Mouse (Mus musculus) kidney, postnatal 25 days (tissue): ENCODE measurements around the gene Retn.

ENCODE experiments used
- DNase-seq, 2 experiments: peaks; one replicate each; pipeline ENCODE4 v3.0.0; 2021; ENCODE audit warnings: mixed read lengths in 2 of 2

Retn gene

DNA sequence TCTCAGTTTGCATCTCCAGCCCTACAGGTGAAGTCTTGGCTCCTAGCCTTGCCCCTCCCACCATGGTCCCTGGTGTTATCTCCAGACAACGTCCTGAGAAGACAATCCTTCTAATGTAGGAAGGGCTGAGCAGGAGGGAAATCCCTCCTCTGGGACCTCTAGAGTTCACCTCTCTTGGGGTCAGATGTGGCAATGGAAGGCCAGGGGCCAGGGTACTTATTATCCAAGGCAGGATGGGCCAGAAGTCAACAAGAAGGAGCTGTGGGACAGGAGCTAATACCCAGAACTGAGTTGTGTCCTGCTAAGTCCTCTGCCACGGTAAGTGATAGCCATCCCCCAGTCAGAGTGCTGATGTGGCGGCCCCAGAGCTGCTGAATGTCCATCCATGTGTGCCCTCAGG, at the start of gene Retn:
Gene Retn, plus strand, starts transcription at position 245 of the 400 bp plus-strand sequence.
- DNase-seq, result no peak

DNA sequence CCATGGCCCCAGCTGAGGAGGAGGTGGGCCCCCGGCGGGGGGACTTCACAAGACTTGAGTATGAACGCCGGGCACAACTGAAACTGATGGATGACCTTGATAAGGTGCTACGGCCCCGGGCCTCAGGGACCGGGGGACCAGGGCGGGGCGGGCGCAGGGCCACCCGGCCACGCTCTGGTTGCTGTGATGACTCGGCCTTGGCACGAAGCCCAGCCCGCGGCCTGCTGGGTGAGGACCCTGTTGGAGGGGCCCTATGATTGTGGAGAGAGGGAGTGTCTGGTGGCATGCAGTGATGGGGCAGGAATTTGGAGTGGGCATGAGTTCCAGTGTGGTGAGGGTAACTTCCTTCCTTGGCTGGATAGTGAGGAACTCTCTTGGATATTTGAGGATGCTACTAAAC, 49.0 kb upstream of the Retn start:
- peak; percentile 35 to 66 for DNase-seq

DNA sequence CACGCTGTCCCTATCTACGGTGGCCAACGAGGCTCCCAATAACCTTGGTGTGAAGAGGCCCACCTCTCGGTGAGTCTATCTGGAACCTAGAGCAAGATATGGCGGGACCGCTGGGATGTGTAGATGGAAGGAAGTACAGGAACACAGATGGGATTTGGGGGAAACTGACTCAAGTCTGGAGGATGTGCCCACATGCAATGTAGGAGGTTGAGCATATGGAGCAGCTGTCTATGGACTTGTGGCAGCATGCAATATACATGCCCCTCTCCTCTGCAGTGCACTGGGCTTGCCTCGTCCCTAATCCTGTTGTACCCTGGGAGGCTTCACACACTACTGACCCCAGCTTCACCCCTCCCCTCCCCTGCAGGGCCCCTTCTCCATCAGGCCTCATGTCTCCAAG, 47.7 kb upstream of the Retn start:
- no peak for DNase-seq

DNA sequence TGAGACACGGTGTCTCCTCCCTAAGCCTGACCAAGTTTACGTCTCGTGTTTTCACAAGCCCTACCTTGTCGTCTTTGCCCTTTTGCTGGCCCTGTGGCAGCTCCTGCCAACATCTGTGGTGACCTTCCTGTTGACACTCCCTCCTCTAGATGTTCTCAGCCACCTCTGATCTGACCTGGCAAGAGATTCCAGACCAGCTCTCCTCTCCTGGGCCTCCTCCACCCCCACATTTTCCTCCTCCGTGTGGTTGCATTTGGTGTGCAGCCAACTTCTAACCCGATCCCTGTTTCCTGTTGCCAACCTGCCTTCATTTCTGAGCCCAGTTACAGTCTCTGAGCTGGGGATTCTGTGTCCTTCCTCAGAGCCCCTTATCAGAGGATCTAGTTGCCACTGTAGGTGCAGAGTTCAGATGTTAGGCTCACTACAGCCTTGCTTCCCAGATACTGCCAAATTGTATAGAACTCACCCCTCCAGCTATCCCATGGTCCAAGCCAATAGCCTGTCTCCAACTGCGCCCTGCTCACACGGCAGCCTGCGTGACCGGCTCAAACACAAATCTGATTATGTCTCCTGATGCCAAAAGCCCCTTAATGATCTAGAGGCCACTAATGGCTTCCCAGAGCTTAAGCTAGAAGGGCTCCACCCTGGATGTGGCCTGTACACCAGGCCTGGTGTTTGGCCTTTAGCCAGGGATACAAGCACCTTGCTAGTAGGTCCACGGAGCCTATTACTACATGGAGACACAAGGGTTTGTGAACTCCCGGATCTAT, 46.3 kb upstream of the Retn start:
- peak; percentile 56 to 81 for DNase-seq

DNA sequence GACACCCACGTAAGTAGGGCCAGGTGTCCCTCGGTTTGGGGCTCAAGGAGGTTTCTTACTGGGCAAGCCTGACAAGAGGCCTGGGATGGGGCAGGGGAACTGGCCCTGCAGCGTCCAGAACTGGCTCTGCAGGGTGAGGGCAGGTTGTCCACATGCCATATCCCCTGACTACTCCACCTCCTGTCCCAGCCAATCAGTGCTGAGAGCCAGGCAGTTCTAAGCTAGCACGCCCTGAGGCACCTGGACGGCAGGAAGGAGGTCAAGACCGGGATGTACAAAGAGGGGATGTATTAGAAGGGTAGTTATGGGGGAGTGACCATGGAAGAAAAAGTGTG, 45.8 kb upstream of the Retn start:
- DNase-seq, result peak; percentile 78 to 93

DNA sequence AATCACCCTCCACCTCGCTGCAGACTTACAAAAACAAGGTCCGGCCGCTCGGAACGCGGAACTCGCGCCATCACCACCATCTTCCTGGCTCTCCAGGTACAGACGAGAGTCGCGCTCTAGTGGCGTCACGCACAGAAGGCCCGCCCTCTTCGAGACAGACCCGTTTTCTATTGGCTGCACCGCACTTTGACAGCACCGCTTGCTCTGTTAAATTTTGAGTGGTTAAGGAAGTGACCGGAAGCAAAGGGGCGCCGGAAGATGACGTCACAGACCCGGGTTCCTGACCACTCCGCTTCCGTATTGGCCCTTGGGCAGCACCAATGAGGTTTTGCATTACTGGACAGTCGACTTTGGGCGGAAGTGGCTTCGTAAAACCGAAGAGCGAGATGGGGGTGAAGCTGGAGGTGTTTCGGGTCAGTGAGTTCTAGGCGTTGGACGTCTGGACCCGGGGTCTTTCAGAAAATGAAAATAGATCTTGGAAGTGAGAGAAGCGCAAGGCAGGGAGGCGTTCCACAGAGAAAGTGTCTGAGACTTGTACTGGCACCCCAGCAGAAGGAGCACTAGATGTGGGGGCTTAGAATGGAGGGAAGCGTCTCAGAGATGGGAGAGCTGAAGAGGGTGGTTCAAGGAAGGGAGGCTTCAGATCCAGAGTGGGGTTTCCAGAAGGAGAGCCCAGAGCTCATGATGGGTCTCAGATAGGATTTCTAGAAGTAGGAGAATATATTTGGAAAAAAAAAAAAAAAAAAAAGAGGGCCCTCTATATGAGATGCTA, 34.2 kb upstream of the Retn start, which contains the start of the genes Xab2 and Pet100:
Gene Xab2, minus strand, starts transcription at position 118 of the 772 bp plus-strand sequence.
Gene Pet100, plus strand, starts transcription at position 350 of the 772 bp plus-strand sequence.
- DNase-seq, result peak; percentile 99 to 100

DNA sequence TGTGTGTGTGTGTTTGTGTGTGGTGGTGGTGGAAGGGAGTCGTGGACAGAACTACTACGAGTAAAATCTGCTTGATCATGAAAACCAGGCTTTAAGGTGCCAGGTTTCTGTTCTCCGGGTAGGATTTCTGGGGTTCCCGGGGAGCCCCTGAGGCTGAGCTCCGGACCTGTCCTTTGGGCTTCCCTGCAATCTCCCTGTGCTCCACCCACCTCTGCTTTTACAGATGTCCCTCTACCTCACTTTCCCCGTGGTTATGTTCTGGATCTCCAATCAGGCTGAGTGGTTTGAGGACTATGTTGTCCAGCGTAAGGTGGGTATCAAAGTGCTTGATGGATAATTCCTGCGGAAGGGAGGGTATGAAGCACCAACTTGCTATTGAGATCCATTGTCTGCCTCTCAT, 33.5 kb upstream of the Retn start:
- DNase-seq, result no peak

DNA sequence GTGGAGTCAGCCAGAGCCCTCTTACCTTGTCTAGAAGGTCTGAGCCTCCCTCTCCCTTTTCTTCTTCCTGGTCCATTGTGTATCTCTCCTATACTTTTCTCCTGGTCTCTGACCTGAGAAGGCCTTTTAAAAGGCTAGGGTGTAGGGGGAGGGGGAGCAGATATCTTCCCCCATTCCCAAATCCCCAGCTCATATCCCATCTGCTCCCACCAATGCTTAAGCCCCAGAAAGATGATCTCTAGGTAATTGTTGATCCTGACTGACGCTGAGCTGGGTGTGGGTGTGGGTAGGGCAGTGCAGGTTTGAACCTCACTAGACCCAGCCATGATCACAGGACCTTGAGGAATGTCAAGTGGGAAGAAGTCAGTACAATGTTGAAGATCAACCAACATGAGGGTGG, 30.1 kb upstream of the Retn start, which contains the start of gene Pcp2:
Gene Pcp2, minus strand, starts transcription at position 101 of the 400 bp plus-strand sequence.
- DNase-seq, result no peak

DNA sequence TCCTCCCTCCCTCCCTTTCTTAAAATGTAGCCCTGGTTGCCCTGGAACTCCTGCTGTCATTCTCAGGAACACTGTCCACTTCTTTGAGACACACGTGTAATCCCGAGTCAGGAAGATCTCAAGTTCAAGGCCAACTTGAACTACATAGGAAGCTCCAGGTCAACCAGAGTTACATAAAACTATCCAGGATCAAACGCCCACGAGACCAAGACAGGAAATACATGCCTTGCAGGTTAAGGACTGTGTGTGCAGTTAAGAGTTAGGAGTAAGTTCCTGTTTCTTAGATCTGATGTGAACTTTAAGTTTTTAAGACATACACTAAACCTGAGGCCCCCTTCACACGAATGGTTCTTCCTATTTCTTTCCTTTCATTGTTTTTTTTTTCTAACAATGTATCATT, 28.6 kb upstream of the Retn start:
- no peak for DNase-seq

DNA sequence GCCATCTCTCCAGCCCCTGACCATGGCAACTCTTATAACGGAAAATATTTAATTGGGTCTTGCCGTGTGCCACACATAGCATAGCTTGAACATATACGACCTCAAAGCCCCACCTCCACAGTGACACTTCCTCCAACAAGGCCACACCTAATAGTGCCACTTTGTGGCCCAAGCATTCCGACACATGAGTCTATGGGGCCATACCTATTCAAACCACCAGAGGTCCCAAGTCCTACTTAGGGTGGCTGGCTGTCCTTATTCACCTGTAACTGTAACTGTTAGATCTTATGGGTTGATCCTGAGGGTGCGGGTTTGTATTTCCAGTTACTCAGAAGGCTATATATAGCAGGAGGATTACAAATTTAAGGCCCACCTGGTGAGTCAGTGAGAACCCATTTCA, 27.6 kb upstream of the Retn start:
- peak in 1 of 2 experiments; percentile 67 for DNase-seq

DNA sequence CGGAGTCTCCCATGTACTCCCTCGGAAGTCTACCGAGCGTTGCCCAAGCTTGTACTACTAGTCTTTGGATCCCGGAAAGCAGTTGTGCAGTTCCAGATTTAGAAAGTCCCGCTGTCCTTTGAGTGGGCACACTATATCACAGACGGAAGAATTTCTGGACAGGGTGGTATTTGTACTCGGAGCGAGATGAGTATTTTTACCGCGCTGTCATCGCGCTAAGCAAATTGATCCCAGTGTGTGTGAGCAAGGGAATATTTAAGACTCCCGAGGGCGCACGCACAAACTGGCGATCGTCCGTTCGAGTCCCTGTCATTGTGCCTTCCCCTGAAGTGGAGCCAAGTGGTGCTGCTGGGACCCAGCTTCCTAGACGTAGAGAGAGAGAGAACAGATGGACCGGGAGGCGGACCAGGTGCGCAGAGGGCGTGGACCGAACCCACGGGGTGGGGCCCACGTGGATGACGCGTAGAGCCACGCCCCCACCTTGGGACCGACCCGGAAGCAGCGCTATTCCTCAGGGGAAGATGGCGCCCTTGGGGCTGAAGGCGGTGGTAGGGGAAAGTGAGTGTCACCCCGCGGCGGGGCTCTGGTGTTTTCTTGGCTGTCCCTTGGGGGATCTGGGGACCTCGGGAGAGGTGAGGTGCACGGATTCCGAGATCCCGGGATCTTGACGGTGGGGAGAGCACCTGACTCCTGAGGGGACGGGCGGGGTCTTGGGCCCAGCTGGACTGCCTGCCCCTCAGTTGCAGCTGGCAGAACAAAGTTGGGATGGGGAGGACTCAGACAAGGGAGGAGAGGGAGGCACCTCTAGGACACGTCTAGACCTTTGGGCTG, 24.7 kb upstream of the Retn start, which contains the start of gene Stxbp2:
Gene Stxbp2, plus strand, starts transcription at position 309 of the 831 bp plus-strand sequence.
- peak; percentile 91 to 94 for DNase-seq

DNA sequence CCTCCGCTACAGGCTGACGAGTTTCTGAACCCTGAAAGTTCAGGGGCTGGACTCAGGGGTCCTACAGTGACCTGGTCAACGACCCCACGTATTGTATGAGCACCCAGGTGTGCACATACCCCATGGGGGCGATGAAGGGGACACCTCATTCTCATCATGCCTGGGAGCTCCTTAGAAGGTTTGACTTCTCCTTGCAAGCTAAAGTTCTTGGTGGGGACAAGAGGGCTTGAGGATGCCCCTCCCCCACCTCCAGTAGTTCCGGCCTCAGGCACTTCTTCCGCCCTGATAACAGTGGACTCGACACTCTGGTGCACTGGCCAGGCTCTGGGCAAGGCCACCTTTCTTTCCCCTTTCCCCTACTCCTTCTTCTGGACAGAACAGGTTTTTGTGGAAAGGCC, 24.1 kb upstream of the Retn start:
- peak; percentile 31 to 68 for DNase-seq

DNA sequence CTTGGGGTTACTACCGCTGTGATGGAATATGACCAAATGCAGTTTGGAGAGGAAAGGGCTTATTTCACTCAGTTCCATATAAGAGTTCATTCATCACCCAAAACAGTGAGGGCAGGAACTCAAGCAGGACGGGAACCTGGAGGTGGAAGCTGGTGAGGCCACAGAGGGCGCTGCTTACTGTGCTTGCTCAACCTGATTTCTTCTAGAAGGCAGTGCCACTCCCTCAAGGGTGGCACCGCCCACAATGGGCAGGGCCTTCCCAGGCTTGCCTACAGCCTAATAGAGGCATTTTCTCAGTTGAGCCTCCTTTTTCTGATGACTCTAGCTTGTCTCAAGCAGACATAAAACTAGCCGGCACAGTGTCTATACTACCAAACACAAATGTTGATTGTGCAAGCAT, 9.8 kb upstream of the Retn start:
- DNase-seq, result peak; percentile 65 to 82

DNA sequence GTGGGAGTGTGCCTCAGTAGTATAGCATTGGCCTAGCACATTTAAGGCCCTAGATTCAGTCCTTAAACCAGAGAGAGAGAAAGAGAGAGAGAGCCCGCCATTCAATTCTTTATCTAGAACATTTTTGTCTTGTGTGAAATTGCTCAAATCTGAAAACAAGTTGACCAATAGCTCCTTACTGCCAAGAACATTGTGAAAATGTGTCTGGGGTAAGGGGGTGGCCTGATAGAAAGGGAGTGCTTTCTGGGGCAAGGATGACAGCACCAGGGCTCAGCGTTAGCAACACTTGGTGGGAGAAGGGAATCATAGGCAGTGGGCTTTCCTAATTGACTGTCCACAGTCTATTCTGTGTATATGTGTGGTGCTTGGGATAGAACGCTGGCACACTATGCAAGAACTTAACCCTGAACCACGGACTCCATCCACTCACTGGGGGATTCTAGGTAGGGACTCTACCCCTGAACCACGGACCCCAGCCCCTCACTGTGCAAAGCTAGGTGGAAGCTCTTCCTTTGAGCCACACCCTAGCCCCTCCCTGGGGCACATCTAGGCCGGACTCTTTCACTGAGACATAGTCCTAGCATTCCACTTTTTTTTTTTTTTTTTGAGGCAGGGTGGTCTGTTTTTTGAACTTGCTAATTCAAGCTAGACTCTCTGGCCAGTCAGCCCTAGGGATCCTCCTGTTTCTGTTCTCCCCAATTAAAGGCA, 8.6 kb upstream of the Retn start:
- DNase-seq, result no peak

DNA sequence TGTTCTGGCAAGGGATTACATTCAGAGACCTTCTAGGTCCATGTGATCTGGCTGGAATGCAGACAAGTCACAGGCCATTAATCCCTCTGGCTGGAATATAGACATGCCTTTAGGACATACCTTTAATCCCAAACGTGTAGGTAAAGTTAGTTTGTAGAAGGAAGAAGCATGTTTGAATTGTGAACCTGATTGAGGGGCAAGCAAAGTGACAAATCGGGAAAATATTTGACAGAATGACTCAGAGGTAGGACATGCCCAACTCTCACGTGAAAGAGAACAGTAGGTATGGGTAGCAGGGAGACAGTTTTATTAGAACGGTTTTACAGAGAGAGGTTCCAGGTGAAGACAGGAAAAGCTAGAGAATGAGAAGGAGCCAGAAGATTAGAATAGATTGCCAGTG, 8.0 kb upstream of the Retn start:
- DNase-seq, result no peak

DNA sequence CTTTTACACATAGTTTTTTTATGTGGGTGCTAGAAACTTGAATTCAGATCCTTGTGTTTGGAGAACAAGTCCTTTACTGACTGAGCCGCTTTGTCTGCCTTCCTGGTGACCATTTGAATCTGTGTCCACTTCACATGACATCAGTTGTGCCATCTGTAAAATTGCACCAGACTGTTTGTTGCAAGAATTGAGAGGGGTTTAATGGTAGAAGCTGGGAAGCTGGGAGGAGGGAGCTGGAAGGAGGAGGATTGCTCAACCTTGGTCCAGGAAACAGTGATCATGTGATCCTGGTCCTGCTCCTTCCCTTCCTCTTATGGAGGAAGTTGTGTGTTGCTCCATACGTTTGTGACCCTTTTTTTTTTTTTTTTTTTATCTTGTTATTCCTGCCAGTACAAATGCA, 7.3 kb upstream of the Retn start:
- DNase-seq, result no peak

DNA sequence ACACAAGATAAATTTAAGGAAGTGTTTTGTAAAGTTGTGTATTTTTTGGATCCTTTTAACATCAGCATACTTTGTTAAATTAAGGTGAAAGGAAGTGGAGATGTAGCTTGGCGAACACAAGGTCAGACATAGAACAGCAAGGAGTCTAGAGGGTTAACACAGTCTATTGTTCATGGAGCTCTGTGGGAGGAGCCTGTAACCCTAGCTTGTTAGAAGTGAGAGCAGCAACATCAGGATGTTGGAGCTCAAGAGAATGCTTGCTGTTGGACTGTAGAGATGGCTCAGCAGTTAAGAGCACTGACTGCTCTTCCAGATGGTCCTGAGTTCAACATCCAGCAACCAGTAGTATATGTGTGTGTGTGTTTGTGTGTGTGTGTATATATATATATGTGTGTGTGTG, 6.6 kb upstream of the Retn start:
- DNase-seq, result no peak

DNA sequence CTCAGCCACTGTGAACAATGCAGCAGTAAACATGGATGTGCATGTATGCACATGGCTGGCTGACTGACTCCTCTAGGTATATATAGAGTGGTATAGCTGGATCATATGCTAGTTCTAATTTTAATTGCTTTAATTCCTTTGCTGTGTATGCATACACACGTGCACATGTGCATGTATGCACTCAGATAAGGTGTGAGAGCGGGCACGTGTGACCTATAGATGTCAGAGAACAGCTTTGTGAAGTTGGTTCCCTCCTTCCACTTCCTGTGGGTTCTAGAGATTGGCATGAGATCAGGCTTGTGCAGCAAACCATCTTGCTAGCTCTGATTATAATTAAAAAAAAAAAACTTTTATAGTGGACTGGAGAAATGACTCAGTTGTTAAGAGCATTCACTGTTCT, 2.7 kb upstream of the Retn start:
- no peak for DNase-seq

DNA sequence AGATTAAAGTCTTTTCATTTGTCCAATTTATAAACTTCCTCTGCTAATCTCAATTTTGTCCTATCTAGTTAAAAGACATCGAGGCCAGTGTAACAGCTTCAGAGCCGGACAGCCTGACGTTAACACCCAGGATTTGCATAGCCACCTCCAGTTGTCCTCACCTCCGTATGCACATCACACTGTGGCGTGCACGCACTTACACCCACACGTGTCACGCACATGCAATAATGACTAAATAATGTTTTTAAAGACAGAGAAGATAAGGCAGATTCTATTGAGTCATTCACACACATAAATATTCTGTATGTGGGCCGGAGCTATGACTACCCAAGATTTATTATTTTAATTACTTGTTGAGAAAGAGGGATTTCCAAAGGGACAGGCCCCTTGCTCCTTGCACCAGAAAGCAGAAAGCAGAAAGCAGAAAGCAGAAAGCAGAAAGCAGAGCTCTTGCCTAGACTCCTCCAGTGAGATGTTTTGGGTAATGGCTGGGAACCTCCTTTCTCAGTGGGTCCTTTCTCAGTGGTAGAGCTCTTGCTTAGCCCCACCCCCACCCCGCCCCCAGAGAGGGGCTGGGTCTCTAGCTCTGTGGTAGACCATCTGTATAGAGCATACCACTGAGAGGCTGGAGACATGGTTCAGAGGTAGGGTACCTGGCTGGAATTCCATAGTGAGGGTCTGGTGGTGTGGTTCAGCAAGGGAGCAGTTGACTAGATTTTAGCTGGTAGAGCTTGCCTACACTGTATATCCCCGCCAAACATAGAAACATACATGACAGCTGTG, 653 bp upstream of the Retn start:
- no peak for DNase-seq

DNA sequence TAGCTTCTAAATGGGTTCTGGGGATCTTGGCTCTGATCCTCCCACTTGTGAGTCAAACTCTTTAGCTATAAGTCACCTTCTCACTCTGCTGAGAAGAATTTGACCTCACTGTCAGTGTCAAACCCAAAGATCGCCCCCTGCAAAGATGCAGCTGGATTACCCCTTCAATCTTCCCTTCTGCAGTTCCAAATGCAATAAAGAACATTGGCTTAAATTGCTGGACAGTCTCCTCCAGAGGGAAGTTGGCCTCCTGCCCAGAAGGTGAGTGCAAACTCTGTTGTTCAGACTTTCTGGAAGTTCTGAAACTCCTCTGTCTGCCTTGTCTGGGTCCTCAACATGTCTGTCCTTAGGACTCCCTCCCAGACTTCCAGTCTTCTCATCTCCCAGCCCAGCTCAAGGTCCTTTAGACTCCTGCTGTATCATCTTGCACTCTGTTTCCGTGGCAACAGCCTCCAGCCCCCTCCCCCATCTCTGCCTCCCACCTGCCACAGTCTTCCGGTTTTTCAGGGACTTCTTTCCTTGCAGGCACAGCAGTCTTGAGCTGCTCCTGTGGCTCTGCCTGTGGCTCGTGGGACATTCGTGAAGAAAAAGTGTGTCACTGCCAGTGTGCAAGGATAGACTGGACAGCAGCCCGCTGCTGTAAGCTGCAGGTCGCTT, 1.3 kb downstream of the Retn start:
- DNase-seq, result peak in 1 of 2 experiments; percentile 30

DNA sequence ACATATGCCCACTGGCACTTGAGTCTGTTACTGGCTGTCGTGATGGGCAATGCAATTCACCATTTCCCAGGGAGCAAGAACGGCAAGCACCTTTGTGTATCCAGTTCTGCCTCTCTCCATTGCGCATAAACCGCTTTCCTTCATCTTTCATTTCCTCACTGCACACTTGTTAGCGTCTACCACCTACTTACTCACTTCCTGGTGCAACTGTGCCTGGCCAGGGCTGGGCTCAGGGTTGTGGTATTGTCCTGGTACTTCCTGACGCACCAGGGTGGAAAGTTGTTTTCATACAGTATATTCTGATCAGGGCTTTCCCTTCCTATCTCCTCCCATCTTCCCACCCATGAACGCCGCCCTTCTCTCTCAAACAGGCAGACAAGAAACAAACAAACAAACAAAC, 5.3 kb downstream of the Retn start:
- no peak for DNase-seq
